Mouse (Mus musculus): ENCODE measurements at regions not wholly inside any gene's neighbourhood (a gene's known extent, or its start where the extent isn't known, plus 50 kb on each side); places are given as distances from the start of the nearest gene placed in this dataset.

DNA sequence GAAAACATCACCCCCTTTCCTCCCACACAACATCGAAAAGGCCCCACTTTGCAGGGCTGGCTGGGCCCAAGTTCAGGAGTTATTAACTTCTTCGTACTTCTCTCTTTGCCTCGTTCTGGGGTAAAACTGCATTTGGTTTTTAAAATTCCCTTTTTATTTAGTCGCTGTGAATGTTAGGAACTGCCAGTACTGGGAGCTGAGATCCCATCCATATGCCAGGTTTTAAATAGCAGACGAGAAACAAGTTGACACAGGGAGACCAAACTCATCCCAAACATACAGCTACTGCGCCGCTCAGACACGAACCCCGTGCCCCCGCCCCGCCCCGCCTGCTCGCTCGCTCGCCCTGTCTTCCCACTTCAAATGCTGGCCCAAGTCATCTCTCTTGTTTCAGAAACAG, 281.0 kb upstream of the 4930535I16Rik start:
- TF ChIP-seq MYOD1 (IDR thresholded peaks at IDR 0.05; ENCODE audit: control insufficient read depth, insufficient read length, low read depth) (no peak), CTCF (IDR thresholded peaks at IDR 0.05; ENCODE audit: control insufficient read depth, insufficient read depth, insufficient read length) (no peak), USF1 (IDR thresholded peaks at IDR 0.05; ENCODE audit: low read depth) (no peak), MAX (IDR thresholded peaks at IDR 0.05) (no peak)

Measured in C2C12 (cell line).